10 mouse cellular contexts compared by ENCODE assay signal in the genomic region with DNA sequence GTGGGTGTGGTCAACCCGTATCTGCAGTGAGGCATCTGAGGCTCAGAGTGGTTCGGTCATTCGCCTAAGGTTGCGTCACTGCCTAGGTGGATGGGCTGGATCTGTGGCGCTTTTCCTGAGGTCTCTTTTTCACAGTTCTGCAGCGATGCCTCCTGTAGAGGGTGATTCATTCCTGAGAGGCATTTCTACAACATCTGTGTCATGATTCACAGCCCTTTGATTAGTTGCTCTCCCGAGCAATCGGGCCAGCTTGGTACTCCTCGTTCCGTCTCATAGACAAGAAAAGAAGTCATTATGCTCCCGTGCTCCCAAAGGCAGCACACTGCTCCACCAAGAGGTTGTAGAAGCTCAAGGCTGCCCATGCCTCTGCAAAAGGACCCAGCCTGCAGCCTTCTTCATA. TPM values are rescaled to one million over a fixed set of nuclear protein-coding genes. Genes with fewer than 3 reads are reported as not detected.
DNase-seq lines count a peak whose midpoint lies in the region; ATAC-seq and TF ChIP-seq lines count a peak whose summit lies in the region.
"Had no signal": no experiment of that assay in that cellular context is flagged by ENCODE, and none has a peak within 500 bp of the region (broad histone marks: within the 10 kb centered on the region; RNA-seq: fewer than 3 reads in every experiment).

No protein-coding gene starts in this region.

- H3K9me3 ChIP-seq in heart, embryonic 10.5 days = no peaks in the 10 kb centered on the region
- no peaks in the 10 kb centered on the region for H3K9me3 ChIP-seq in forebrain, embryonic 14.5 days (replicated peaks; ENCODE audit: control insufficient read depth, low read length)
- H3K9me3 ChIP-seq: midbrain, embryonic 12.5 days had no signal

- no peak overlapping the region for H3K4me3 ChIP-seq in heart, adult 2 months
- no peak overlapping the region for H3K4me3 ChIP-seq in heart, embryonic 10.5 days
- no peak overlapping the region for H3K4me3 ChIP-seq in forebrain, embryonic 14.5 days (ENCODE audit: low read depth, low read length)
- H3K4me3 ChIP-seq: midbrain, embryonic 12.5 days had no signal

- no peak overlapping the region for H3K27ac ChIP-seq in heart, adult 2 months
- H3K27ac ChIP-seq in heart, embryonic 10.5 days = no peak overlapping the region
- H3K27ac ChIP-seq in forebrain, embryonic 14.5 days (ENCODE audit: low read depth, low read length) = no peak overlapping the region
- H3K27ac ChIP-seq: midbrain, embryonic 12.5 days had no signal

- peak; percentile 56 for TF ChIP-seq CTCF in heart, adult 2 months (IDR thresholded peaks at IDR 0.05)

- 46% methylated on average over 11 of the region's 11 CpGs for WGBS in heart, adult 2 months
- 61% methylated on average over 11 of the region's 11 CpGs for WGBS in heart, embryonic 10.5 days
- WGBS in forebrain, embryonic 14.5 days = 71% methylated on average over 11 of the region's 11 CpGs

- no peaks in the 10 kb centered on the region for H3K36me3 ChIP-seq in heart, adult 2 months (ENCODE audit: control insufficient read depth, insufficient read depth, low read length)
- no peaks in the 10 kb centered on the region for H3K36me3 ChIP-seq in heart, embryonic 10.5 days
- H3K36me3 ChIP-seq in forebrain, embryonic 14.5 days (ENCODE audit: control insufficient read depth, insufficient read depth, low read length) = no peaks in the 10 kb centered on the region
- H3K36me3 ChIP-seq: midbrain, embryonic 12.5 days had no signal

- H3K4me1 ChIP-seq in heart, adult 2 months (ENCODE audit: control insufficient read depth, insufficient read depth, low read length) = peaks cover 1% of the 10 kb centered on the region
- H3K4me1 ChIP-seq in heart, embryonic 10.5 days = 0 out of 2 replicates have a peak, but pooled peaks cover 8% of the 10 kb centered on the region
- H3K4me1 ChIP-seq in forebrain, embryonic 14.5 days (ENCODE audit: control insufficient read depth, insufficient read depth, low read length) = peaks cover 3% of the 10 kb centered on the region; the same call in 1 of the 2 replicates
- H3K4me1 ChIP-seq: midbrain, embryonic 12.5 days had no signal

- no peak overlapping the region for H3K4me2 ChIP-seq in forebrain, embryonic 14.5 days (ENCODE audit: low read length)
- H3K4me2 ChIP-seq: midbrain, embryonic 12.5 days had no signal

- intact Hi-C loops in heart, adult 2 months (cut with DNase I) = no loop called here

- TF ChIP-seq POLR2A in heart, adult 2 months (IDR thresholded peaks at IDR 0.05; ENCODE audit: insufficient read depth, low read depth, low read length) = no peak

- H3K27me3 ChIP-seq in heart, adult 2 months (ENCODE audit: control insufficient read depth, insufficient read depth, low read length) = no peaks in the 10 kb centered on the region
- H3K27me3 ChIP-seq in heart, embryonic 10.5 days (ENCODE audit: insufficient read depth, poor library complexity, severe bottlenecking) = peaks cover 16% of the 10 kb centered on the region; the same call in 1 of the 2 replicates
- H3K27me3 ChIP-seq in forebrain, embryonic 14.5 days (replicated peaks; ENCODE audit: control insufficient read depth, insufficient read depth, low read length) = no peaks in the 10 kb centered on the region

- H3K79me2 ChIP-seq in heart, adult 2 months (replicated peaks; ENCODE audit: control insufficient read depth, insufficient read depth, low read length) = no peaks in the 10 kb centered on the region

- ATAC-seq in forebrain, embryonic 14.5 days = no peak

- DNase-seq in heart, adult 2 months = no peak
- DNase-seq in heart, embryonic 10.5 days (ENCODE audit: low spot score) = no peak
- DNase-seq in adrenal gland, postnatal 10 days = peak; percentile 27
- DNase-seq in kidney, postnatal 36 days = peak; percentile 27 to 43
- peak; percentile 75 for DNase-seq in right cerebral cortex, adult 18-20 months
- DNase-seq in embryo, embryonic 11 days = no peak
- DNase-seq in lung, postnatal 10 days = no peak
- no peak for DNase-seq in forebrain, embryonic 14.5 days (ENCODE audit: low spot score)
- DNase-seq: heart, adult 11 months had no signal

- H3K9ac ChIP-seq in heart, adult 2 months (ENCODE audit: low read depth, low read length) = no peak overlapping the region
- H3K9ac ChIP-seq in forebrain, embryonic 14.5 days (ENCODE audit: low read length) = no peak overlapping the region
- H3K9ac ChIP-seq: midbrain, embryonic 12.5 days had no signal

- TF ChIP-seq EP300 in heart, adult 2 months (IDR thresholded peaks at IDR 0.05; ENCODE audit: insufficient read depth, low read depth, low read length) = no peak

RNA-seq across cellular contexts. Expression of gene Cmtm8, which starts 11.4 kb away (rescaled TPM):
- 10 to 100 TPM; 11.5 to 11.9 TPM for total RNA-seq in heart, adult 2 months (2021)
- 28.7 and 39.4 TPM in 2 replicates for polyA plus RNA-seq in heart, adult 2 months (2012; rRNA removed)
- polyA plus RNA-seq in heart, embryonic 10.5 days (2016; fragmentation: Nextera tagmentation; extraction: Ambion mirVana) = 17.2 and 23.4 TPM in 2 replicates
- 10 to 100 TPM; 12.6 to 17.3 TPM for total RNA-seq in adrenal gland, postnatal 10 days (2021)
- polyA plus RNA-seq in forebrain, embryonic 14.5 days (2014; fragmentation: Nextera tagmentation; extraction: Ambion mirVana) = 8.7 and 9.5 TPM in 2 replicates

Comparison
In these comparisons a context has a peak if more than half of its experiments do, and no peak if none do; other contexts are left out.
1. DNase-seq: peak in adrenal gland, postnatal 10 days (single experiment), kidney, postnatal 36 days (2 of 2) and right cerebral cortex, adult 18-20 months (single experiment); none in heart, adult 2 months (0 of 2), heart, embryonic 10.5 days (single experiment), embryo, embryonic 11 days (single experiment), lung, postnatal 10 days (single experiment) and forebrain, embryonic 14.5 days (single experiment).